Mouse (Mus musculus) MN1 (cell line): ENCODE measurements around the gene Naa60.
A peak's percentile ranks its signal among the peaks of the same experiment; 100 is the strongest.

ENCODE experiments used
- DNase-seq: peaks from one replicate; pipeline ENCODE4 v3.0.0-alpha.2; 2016; ENCODE audit warnings: low spot score

The Naa60 gene

DNA sequence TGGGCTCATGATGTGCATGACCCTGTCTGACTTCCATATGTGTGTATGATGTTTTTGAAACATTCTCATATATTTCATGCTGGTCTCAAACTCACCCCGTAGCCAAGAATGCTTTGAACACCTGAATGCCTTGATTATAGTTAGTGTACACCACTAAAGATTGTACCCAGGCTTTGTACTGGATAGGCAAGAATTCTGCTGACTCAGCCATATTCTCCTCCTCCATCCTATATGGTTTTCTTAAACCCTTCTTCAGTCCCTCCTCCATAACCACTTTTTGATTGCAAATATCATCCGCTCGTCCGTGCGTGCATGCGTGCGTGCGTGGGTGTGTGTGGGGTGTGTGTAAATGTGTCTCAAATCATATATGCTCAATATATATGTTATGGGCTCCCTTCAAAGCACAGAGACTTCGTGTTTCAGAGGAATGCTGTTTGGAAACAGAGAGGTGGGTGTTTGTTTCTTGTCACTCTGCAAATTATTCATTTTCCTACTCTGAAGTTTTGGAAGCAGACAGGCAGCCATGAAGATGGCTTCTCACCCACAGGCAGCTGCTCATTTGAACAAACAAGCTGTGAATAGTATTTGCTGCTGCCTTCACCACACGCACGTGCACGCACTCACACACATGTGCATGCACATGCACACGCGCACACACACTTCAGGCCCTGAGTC lies 19.6 kb downstream of the Naa60 start:
- DNase-seq = no peak

DNA sequence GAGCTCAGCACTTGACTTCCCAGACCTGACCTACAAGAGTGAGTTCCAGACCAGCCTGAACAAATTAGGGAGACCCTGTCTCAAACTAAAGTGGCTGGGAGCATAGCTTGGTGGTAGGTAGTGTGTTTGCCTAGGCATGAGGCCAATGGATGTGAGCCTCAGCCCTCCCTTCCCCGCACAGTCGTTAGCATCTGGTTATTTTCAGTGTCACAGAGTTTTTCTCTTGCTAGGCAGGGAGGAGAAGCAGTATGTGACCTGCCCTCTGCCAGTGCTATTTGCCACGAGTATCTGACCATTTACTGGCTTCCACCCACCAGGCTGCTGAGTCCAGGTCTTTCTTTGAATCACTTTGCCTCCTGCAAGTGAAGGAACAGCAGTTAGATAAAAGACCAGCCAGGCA lies 21.6 kb downstream of the Naa60 start:
- peak; percentile 79 for DNase-seq

- DNase-seq = no peak
Observed at GRCm38 (mm10) chr16:3895173-3895792, 23.1 kb downstream of the Naa60 start.

GRCm38 (mm10) chr16:3896046-3896445 lies 23.9 kb downstream of the Naa60 start:
- no peak for DNase-seq

- DNase-seq = no peak
Observed at GRCm38 (mm10) chr16:3896553-3896952, 24.4 kb downstream of the Naa60 start.

GRCm38 (mm10) chr16:3907471-3907870 lies 35.3 kb downstream of the Naa60 start:
- DNase-seq = no peak

- peak; percentile 96 for DNase-seq
Observed at GRCm38 (mm10) chr16:3908537-3909111, 36.4 kb downstream of the Naa60 start, which contains the start of the genes 1700037C18Rik and Cluap1. Gene 1700037C18Rik (minus strand): TSS chr16:3908689. Gene Cluap1 (plus strand): TSS chr16:3908801.

DNA sequence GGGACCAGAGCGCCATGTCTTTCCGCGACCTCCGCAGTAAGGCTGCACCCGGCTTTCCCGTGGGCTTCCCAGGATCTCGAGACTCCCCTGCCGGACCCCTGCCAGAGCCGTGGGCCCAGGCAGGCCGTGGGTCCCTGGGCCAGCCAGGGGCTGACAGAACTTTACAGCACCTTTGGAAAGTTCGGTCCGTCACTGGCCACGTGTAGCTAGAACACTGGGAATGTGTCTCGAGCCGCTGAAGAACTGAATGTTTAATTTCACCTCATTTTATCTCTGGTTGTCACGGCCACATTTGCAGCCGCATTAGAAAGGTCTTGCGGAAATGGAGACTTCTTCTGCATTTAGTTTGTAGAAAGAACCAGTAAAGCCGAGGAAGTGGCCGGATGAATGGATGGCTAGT lies 36.9 kb downstream of the Naa60 start:
- DNase-seq = no peak

DNA sequence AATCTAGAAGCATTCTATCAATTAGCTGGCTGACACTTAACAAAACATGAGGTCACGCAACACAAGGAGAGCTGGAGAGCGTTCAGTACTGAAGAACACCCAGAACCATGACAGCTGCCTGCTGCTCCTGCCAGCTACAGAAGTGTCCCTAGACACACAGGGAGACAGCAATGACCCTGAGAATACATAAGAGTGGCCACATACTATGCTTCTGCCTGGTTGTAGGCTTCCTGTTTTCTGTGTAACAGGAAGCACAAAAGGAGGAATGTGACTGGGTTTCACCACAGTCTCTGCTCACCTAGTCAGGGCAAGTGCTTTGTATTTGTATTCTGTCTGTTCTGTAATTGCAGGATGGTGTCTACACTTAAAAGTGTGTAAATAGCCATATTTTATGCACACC lies 48.6 kb downstream of the Naa60 start:
- DNase-seq = no peak

- DNase-seq = no peak
Observed at GRCm38 (mm10) chr16:3923515-3923914, 51.3 kb downstream of the Naa60 start.

- DNase-seq = no peak
Observed at GRCm38 (mm10) chr16:3923966-3924365, 51.8 kb downstream of the Naa60 start.

- DNase-seq = no peak
Observed at GRCm38 (mm10) chr16:3928582-3928981, 56.4 kb downstream of the Naa60 start.

DNA sequence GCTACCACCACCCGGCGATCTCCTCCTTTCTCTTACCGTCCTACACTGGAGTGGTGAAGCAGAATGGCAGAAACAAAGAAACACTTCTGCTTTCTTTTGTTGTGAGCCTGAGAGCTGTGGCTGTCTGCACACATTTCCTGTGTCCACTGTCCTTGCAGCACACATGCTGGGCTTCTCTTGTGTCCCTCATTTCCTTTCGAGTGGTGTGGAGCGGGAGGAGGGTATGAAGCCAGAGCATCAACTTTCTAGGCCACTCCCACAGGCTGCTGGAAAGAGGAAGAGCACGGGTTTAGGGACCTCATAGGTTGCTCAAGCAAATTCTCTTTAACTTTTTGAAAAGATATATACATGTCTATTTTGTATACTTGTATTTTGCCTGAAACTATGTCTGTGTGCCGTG lies 57.0 kb downstream of the Naa60 start:
- DNase-seq = no peak

- DNase-seq = no peak
Observed at GRCm38 (mm10) chr16:3933536-3933935, 61.4 kb downstream of the Naa60 start.

DNA sequence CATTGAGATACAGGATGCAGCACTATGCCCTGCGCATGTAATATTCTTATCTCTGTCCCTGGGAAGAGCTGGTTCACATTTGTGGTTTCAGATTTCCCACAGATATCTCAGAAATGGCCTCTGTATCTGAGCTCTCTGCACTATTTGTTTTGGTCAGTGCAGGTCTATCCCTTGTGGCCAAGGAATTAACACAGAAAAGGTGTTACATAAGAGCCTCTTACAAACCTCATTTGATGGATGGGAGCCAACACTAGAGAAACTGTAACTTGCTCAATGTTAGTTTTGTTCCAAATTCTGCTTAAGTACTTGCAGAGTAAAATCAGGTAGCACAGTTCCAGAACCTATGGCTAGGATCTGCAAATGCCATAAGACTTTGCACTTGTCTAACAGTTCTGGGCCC lies 61.9 kb downstream of the Naa60 start:
- no peak for DNase-seq

- no peak for DNase-seq
Observed at GRCm38 (mm10) chr16:3934701-3935100, 62.5 kb downstream of the Naa60 start.

GRCm38 (mm10) chr16:3951141-3951540 lies 79.0 kb downstream of the Naa60 start:
- DNase-seq = no peak
